Mouse (Mus musculus): Measurements from ENCODE around the gene Pomt1. TPM values are rescaled to one million over a fixed set of nuclear protein-coding genes. Genes with fewer than 3 reads are reported as not detected.

Gene Pomt1
- total and polyA plus RNA-seq, 3 experiments: 13.6 to 16.7 (median 16.0) TPM

GRCm38 (mm10) chr2:32259657-32260417 lies 23.4 kb downstream of the Pomt1 start, which contains the start of gene Uck1:
Uck1 (minus strand) TSS chr2:32260159.
- dilution Hi-C loops (cut with MboI; ENCODE audit: extremely low pct_ligation_motif_present, extremely low pct_unique_long_range_greater_than_20kb, low sequenced_read_pairs) (no loop called here), in situ Hi-C loops (cut with MboI; ENCODE audit: low pct_ligation_motif_present, low pct_unique_long_range_greater_than_20kb, low sequenced_read_pairs) (no loop called here)
- TF ChIP-seq EP300 (IDR thresholded peaks at IDR 0.05; ENCODE audit: low read length) (no peak), MYC (IDR thresholded peaks at IDR 0.05; ENCODE audit: low read depth, low read length) (0 out of 2 replicates have a peak, but pooled peaks have one; percentile 36), MXI1 (IDR thresholded peaks at IDR 0.05; ENCODE audit: low read depth, low read length) (peak; percentile 17; the same call in 1 of the 2 replicates), USF1 (IDR thresholded peaks at IDR 0.05; ENCODE audit: low read depth, low read length) (no peak), MAZ (IDR thresholded peaks at IDR 0.05; ENCODE audit: low read depth, low read length) (0 out of 2 replicates have a peak, but pooled peaks have one; percentile 3), BHLHE40 (IDR thresholded peaks at IDR 0.05; ENCODE audit: low read depth, low read length) (no peak), HCFC1 (IDR thresholded peaks at IDR 0.05; ENCODE audit: low read depth, low read length) (peak; percentile 66), POLR2A (IDR thresholded peaks at IDR 0.05; ENCODE audit: low read depth, low read length) (peak; percentile 94), KAT2A (IDR thresholded peaks at IDR 0.05; ENCODE audit: insufficient replicate concordance, low read length) (no peak), UBTF (IDR thresholded peaks at IDR 0.05; ENCODE audit: low read depth, low read length) (peak; percentile 51; the same call in 1 of the 2 replicates), TCF12 (IDR thresholded peaks at IDR 0.05; ENCODE audit: low read depth, low read length) (peak; percentile 54), RCOR1 (conservative IDR thresholded peaks at IDR 0.05; ENCODE audit: low read depth, low read length) (no peak), ELF1 (IDR thresholded peaks at IDR 0.05; ENCODE audit: low read depth, low read length) (peak; percentile 86), NRF1 (IDR thresholded peaks at IDR 0.05; ENCODE audit: low read depth, low read length) (peak; percentile 87), NELFE (IDR thresholded peaks at IDR 0.05; ENCODE audit: low read depth, low read length) (peak; percentile 82), TBP (conservative IDR thresholded peaks at IDR 0.05; ENCODE audit: low read depth, low read length) (peak; percentile 58; the same call in 1 of the 2 replicates)

GRCm38 (mm10) chr2:32260635-32261034 lies 24.2 kb downstream of the Pomt1 start:
- Histone ChIP-seq H3K27ac (ENCODE audit: insufficient read depth, low read depth) (no peak overlapping the region), H3K4me2 (ENCODE audit: insufficient read depth, low read depth, poor library complexity, severe bottlenecking) (no peak overlapping the region; the same call in 1 of the 2 replicates), H3K79me2 (replicated peaks; ENCODE audit: control insufficient read depth, extremely low read depth, insufficient read depth, poor library complexity, severe bottlenecking) (peaks cover 10% of the 10 kb centered on the region), H3K9ac (ENCODE audit: insufficient read depth, low read depth) (0 out of 2 replicates have a peak overlapping the region, but pooled peaks have one; percentile 36), H3K36me3 (replicated peaks in 1 of 2; ENCODE audit: control insufficient read depth in 1 of 2, insufficient read depth in 1 of 2, low read length in 1 of 2) (peaks cover 28 to 30% of the 10 kb centered on the region in 2 experiments), H3K27me3 (replicated peaks) (peaks cover 1% of the 10 kb centered on the region), H3K9me3 (replicated peaks; ENCODE audit: low read length) (no peaks in the 10 kb centered on the region), H3K4me1 (ENCODE audit: control insufficient read depth in 1 of 2, insufficient read depth in 2 of 2) (peaks cover 0 to 14% of the 10 kb centered on the region in 2 experiments; a peak in 2 of 4 replicates), H3K4me3 (replicated peaks in 1 of 3; ENCODE audit: low read depth in 2 of 3, low read length in 2 of 3, poor library complexity in 1 of 3) (no peak overlapping the region)
- peak; percentile 74 for DNase-seq (ENCODE audit: extremely low read depth)
- dilution Hi-C loops (cut with MboI; ENCODE audit: extremely low pct_ligation_motif_present, extremely low pct_unique_long_range_greater_than_20kb, low sequenced_read_pairs) (no loop called here), in situ Hi-C loops (cut with MboI; ENCODE audit: low pct_ligation_motif_present, low pct_unique_long_range_greater_than_20kb, low sequenced_read_pairs) (no loop called here)
- TF ChIP-seq NELFE (IDR thresholded peaks at IDR 0.05; ENCODE audit: low read depth, low read length) (no peak), BHLHE40 (IDR thresholded peaks at IDR 0.05; ENCODE audit: low read depth, low read length) (no peak), MXI1 (IDR thresholded peaks at IDR 0.05; ENCODE audit: low read depth, low read length) (no peak), TCF12 (IDR thresholded peaks at IDR 0.05; ENCODE audit: low read depth, low read length) (no peak), CTCF (conservative IDR thresholded peaks at IDR 0.05 in 1 of 2, IDR thresholded peaks at IDR 0.05 in 1 of 2; ENCODE audit: low read depth in 2 of 2, low read length in 2 of 2) (peak; percentile 68 to 78), HCFC1 (IDR thresholded peaks at IDR 0.05; ENCODE audit: low read depth, low read length) (no peak), USF1 (IDR thresholded peaks at IDR 0.05; ENCODE audit: low read depth, low read length) (no peak), MYC (IDR thresholded peaks at IDR 0.05; ENCODE audit: low read depth, low read length) (peak; percentile 61; the same call in 1 of the 2 replicates), CHD2 (IDR thresholded peaks at IDR 0.05; ENCODE audit: low read length) (no peak), RAD21 (IDR thresholded peaks at IDR 0.05; ENCODE audit: low read depth, low read length) (peak; percentile 56), JUND (conservative IDR thresholded peaks at IDR 0.05; ENCODE audit: low read depth, low read length) (no peak), KAT2A (IDR thresholded peaks at IDR 0.05; ENCODE audit: insufficient replicate concordance, low read length) (no peak), ETS1 (conservative IDR thresholded peaks at IDR 0.05; ENCODE audit: low read depth, low read length) (no peak), GABPA (IDR thresholded peaks at IDR 0.05; ENCODE audit: insufficient replicate concordance, low read depth, low read length) (no peak), CHD1 (IDR thresholded peaks at IDR 0.05; ENCODE audit: low read depth, low read length) (no peak), SIN3A (IDR thresholded peaks at IDR 0.05; ENCODE audit: low read length) (no peak; the same call in 1 of the 2 replicates), ELF1 (IDR thresholded peaks at IDR 0.05; ENCODE audit: low read depth, low read length) (no peak), POLR2A (IDR thresholded peaks at IDR 0.05; ENCODE audit: low read depth, low read length) (no peak), MAFK (IDR thresholded peaks at IDR 0.05; ENCODE audit: insufficient replicate concordance, low read length) (no peak), RCOR1 (conservative IDR thresholded peaks at IDR 0.05; ENCODE audit: low read depth, low read length) (0 out of 2 replicates have a peak, but pooled peaks have one; percentile 11), MEF2A (IDR thresholded peaks at IDR 0.05; ENCODE audit: borderline replicate concordance, low read depth, low read length) (no peak), ZMIZ1 (IDR thresholded peaks at IDR 0.05; ENCODE audit: low read depth, low read length) (no peak), TBP (conservative IDR thresholded peaks at IDR 0.05; ENCODE audit: low read depth, low read length) (no peak), UBTF (IDR thresholded peaks at IDR 0.05; ENCODE audit: low read depth, low read length) (no peak)

More at GRCm38 (mm10) chr2:32259657-32260417, 23.4 kb downstream of the Pomt1 start, which contains the start of gene Uck1:
- H3K27ac ChIP-seq (ENCODE audit: insufficient read depth, low read depth): peak within 1 kb of the TSS; percentile 27; the same call in 1 of the 2 replicates
- peaks cover 31 to 32% of the 10 kb centered on the region in 2 experiments for H3K36me3 ChIP-seq (replicated peaks in 1 of 2; ENCODE audit: control insufficient read depth in 1 of 2, insufficient read depth in 1 of 2, low read length in 1 of 2)
- peak; percentile 95 for DNase-seq (ENCODE audit: extremely low read depth)
- H3K27me3 ChIP-seq (replicated peaks): no peaks in the 10 kb centered on the region
- H3K79me2 ChIP-seq (replicated peaks; ENCODE audit: control insufficient read depth, extremely low read depth, insufficient read depth, poor library complexity, severe bottlenecking): peaks cover 10% of the 10 kb centered on the region
- peaks cover 0 to 14% of the 10 kb centered on the region in 2 experiments; a peak in 2 of 4 replicates for H3K4me1 ChIP-seq (ENCODE audit: control insufficient read depth in 1 of 2, insufficient read depth in 2 of 2)
- H3K4me3 ChIP-seq (replicated peaks in 1 of 3; ENCODE audit: low read depth in 2 of 3, low read length in 2 of 3, poor library complexity in 1 of 3): peak within 1 kb of the TSS; percentile 58 to 91 (median 87)
- no peaks in the 10 kb centered on the region for H3K9me3 ChIP-seq (replicated peaks; ENCODE audit: low read length)
- peak within 1 kb of the TSS; percentile 76 for H3K9ac ChIP-seq (ENCODE audit: insufficient read depth, low read depth)
- peak within 1 kb of the TSS; percentile 78 for H3K4me2 ChIP-seq (ENCODE audit: insufficient read depth, low read depth, poor library complexity, severe bottlenecking)

Data from CH12.LX (cell line).